Comparison of ENCODE assay signal across 8 mouse cellular contexts in the genomic region with DNA sequence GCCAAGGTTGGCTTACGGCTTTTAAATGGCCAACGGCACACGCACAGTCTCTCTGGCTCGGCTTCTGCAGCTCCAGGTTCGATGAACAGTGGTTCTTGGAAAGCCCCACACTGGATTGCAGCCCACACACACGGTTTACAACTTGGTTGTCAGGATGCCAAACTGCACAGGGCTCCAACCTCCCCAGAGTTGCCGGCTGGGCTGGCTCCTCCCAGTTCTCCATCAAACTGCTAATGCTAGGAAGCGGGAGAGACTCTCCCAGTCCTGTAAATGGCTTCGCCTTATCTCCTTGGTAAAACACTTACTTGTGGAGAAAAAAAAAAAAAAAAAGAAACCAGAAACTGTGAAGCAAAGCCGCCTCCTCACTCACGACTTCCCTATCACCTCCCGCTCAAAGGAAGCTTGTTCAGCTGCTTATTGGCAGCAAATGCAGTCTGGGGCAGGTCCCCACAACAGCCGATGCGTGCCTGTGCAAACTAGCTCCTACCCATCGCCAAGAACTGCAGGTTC.
DNase-seq lines count a peak whose midpoint lies in the region; ATAC-seq and TF ChIP-seq lines count a peak whose summit lies in the region.

No protein-coding gene starts in this region.

- H3K4me3 ChIP-seq in embryonic facial prominence, embryonic 13.5 days, result no peak overlapping the region
- no peak overlapping the region for H3K4me3 ChIP-seq in embryonic facial prominence, embryonic 10.5 days
- H3K4me3 ChIP-seq in gastrocnemius, adult 2 months, result peak overlapping the region; percentile 43
- H3K4me3 ChIP-seq in hindbrain, postnatal 0 days (ENCODE audit: low read length), result no peak overlapping the region

- no peak overlapping the region for H3K9ac ChIP-seq in embryonic facial prominence, embryonic 13.5 days
- H3K9ac ChIP-seq in hindbrain, postnatal 0 days (replicated peaks; ENCODE audit: low read length), result no peak overlapping the region

- H3K27me3 ChIP-seq in embryonic facial prominence, embryonic 13.5 days, result no peaks in the 10 kb centered on the region
- H3K27me3 ChIP-seq in embryonic facial prominence, embryonic 10.5 days (replicated peaks; ENCODE audit: low read depth, poor library complexity, severe bottlenecking), result no peaks in the 10 kb centered on the region
- 0 out of 2 replicates have a peak, but pooled peaks cover 4% of the 10 kb centered on the region for H3K27me3 ChIP-seq in hindbrain, postnatal 0 days (ENCODE audit: insufficient read depth, low read length)

- DNase-seq in embryonic facial prominence, embryonic 10.5 days (ENCODE audit: low spot score), result no peak
- DNase-seq in brain, adult 2 months (ENCODE audit: low read depth, low spot score), result peak; percentile 86
- DNase-seq in gastrocnemius, adult 2 months, result peak; percentile 80
- DNase-seq in hindbrain, postnatal 0 days (ENCODE audit: low spot score), result peak; percentile 89
- peak; percentile 69 to 71 for DNase-seq in left cerebral cortex, postnatal 10 days (ENCODE audit: extremely low spot score in 1 of 2, low spot score in 2 of 2)
- DNase-seq in ovary, adult 18-20 months (ENCODE audit: low spot score), result peak; percentile 77

- no peaks in the 10 kb centered on the region for H3K9me3 ChIP-seq in embryonic facial prominence, embryonic 13.5 days
- no peaks in the 10 kb centered on the region for H3K9me3 ChIP-seq in embryonic facial prominence, embryonic 10.5 days
- no peaks in the 10 kb centered on the region for H3K9me3 ChIP-seq in hindbrain, postnatal 0 days (ENCODE audit: low read length)

- no peak overlapping the region for H3K27ac ChIP-seq in embryonic facial prominence, embryonic 13.5 days
- no peak overlapping the region for H3K27ac ChIP-seq in embryonic facial prominence, embryonic 10.5 days (replicated peaks)
- H3K27ac ChIP-seq in gastrocnemius, adult 2 months, result peak overlapping the region; percentile 57
- no peak overlapping the region for H3K27ac ChIP-seq in hindbrain, postnatal 0 days

- peak overlapping the region; percentile 17; the same call in 1 of the 2 replicates for H3K4me2 ChIP-seq in embryonic facial prominence, embryonic 13.5 days
- H3K4me2 ChIP-seq in hindbrain, postnatal 0 days (ENCODE audit: low read depth, low read length), result peak overlapping the region; percentile 25

- no peaks in the 10 kb centered on the region for H3K36me3 ChIP-seq in embryonic facial prominence, embryonic 13.5 days
- H3K36me3 ChIP-seq in embryonic facial prominence, embryonic 10.5 days (replicated peaks), result no peaks in the 10 kb centered on the region
- H3K36me3 ChIP-seq in hindbrain, postnatal 0 days (ENCODE audit: insufficient read depth, low read length), result no peaks in the 10 kb centered on the region

- no peak for ATAC-seq in embryonic facial prominence, embryonic 13.5 days (ENCODE audit: insufficient number of reproducible peaks, insufficient read depth, low FRiP score, low TSS enrichment, low read depth)
- ATAC-seq in hindbrain, postnatal 0 days, result peak; percentile 84
- no peak for ATAC-seq in erythroblast, adult 5-6 weeks (replicated peaks; ENCODE audit: low FRiP score, poor library complexity, severe bottlenecking)

- peaks cover 21% of the 10 kb centered on the region; the same call in 1 of the 2 replicates for H3K4me1 ChIP-seq in embryonic facial prominence, embryonic 13.5 days
- peaks cover 14% of the 10 kb centered on the region; the same call in 1 of the 2 replicates for H3K4me1 ChIP-seq in embryonic facial prominence, embryonic 10.5 days
- H3K4me1 ChIP-seq in hindbrain, postnatal 0 days (ENCODE audit: insufficient read depth, low read length), result no peaks in the 10 kb centered on the region

- 48% methylated on average over 15 of the region's 15 CpGs for WGBS in embryonic facial prominence, embryonic 13.5 days
- WGBS in embryonic facial prominence, embryonic 10.5 days, result 73% methylated on average over 15 of the region's 15 CpGs
- 24% methylated on average over 15 of the region's 15 CpGs for WGBS in hindbrain, postnatal 0 days

- no peak for TF ChIP-seq CTCF in gastrocnemius, adult 2 months (IDR thresholded peaks at IDR 0.05)
- TF ChIP-seq CTCF in hindbrain, postnatal 0 days (IDR thresholded peaks at IDR 0.05; ENCODE audit: low read depth), result no peak

- intact Hi-C loops in gastrocnemius, adult 2 months (cut with DNase I), result no loop called here
- intact Hi-C loops in left cerebral cortex, postnatal 10 days (cut with DNase I), result no loop called here
